Mouse (Mus musculus) CH12.LX (cell line): ENCODE results near the gene 9530077C05Rik.

Source experiments
- CTCF ChIP-seq, 2 experiments: IDR thresholded peaks in 1 of 2; conservative IDR thresholded peaks in 1 of 2; 2 replicates each; pipeline ENCODE4 v1.5.1; 2011 to 2012; ENCODE audit warnings: low read depth in 2 of 2, low read length in 2 of 2, improper control_type of control experiment in 1 of 2, inconsistent platforms in 1 of 2, mild to moderate bottlenecking in 1 of 2, moderate library complexity in 1 of 2
- EP300 ChIP-seq: IDR thresholded peaks from 2 replicates; pipeline ENCODE4 v1.6.1; 2011; ENCODE audit warnings: low read length, improper control_type of control experiment
- MAZ ChIP-seq: IDR thresholded peaks from 2 replicates; pipeline ENCODE4 v1.6.1; 2012; ENCODE audit warnings: low read depth, mild to moderate bottlenecking, inconsistent platforms, low read length, improper control_type of control experiment, moderate library complexity
- POLR2A ChIP-seq: IDR thresholded peaks from 2 replicates; pipeline ENCODE4 v1.6.1; 2011; ENCODE audit warnings: low read depth, mild to moderate bottlenecking, improper control_type of control experiment, low read length

DNA sequence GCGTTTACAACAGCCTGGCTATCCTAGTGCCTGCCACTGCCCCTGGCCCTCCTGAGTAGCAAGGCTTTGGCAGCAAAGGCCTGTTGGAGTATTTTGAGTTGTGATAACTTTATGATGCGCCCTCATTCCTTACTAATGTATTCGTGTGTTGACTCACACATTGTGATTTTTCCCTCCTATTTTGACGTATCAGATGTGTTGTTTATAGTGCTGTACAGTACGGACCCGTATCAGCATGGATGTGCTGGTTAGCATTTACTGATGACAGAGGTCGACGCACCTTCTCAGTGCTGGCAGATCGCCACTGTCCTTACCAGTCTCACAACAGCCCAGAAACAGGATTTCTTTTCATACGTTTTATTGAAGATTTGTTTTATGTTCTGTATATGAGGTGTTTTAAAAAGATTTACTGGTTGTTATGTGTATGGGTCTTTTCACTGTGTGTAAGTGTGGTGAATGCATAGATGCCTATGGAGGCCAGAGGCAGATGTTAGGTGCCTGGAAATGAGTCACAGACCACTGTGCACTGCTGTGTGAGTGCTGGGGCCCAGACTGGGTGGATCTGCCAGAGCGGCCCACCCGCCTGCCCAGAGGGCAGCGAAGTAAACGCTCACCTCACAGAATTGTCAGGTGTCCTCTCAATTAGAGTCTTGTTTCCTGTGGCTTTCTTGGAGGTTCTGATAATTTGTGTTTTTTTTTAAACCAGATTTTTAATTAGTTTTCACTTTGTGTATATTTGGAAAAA is 17.5 kb downstream of the 9530077C05Rik start:
- TF ChIP-seq POLR2A (no peak), EP300 (no peak), CTCF (conservative IDR thresholded peaks at IDR 0.05 in 1 of 2, IDR thresholded peaks at IDR 0.05 in 1 of 2; ENCODE audit: low read depth in 2 of 2, low read length in 2 of 2) (no peak), MAZ (no peak)
